Mouse (Mus musculus): Measurements from ENCODE around the gene Msi2. TPM values are rescaled to one million over a fixed set of nuclear protein-coding genes. Genes with fewer than 3 reads are reported as not detected.

The Msi2 gene
- total RNA-seq, 2 experiments from 2014 or later: 116 to 123 TPM

DNA sequence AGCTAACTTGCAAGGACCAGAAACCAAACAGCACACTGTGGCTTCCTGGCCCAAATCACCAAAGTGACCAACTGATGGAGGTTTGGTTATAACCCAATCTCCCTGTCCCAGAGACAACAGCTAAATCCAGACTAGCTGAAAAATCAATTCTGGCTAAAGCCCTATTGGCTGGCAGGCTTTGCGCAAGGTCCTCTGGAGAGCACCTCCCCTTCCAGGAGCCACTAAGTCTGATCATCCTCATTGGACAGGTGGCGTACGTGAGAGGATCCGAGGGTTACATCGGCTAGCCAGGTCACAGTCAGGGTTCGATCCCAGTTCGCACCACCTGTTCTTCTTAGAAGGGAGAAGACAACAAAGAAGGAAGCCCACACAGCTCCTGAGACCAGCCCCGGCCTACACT is 29.7 kb downstream of the Msi2 start:
- DNase-seq (ENCODE audit: low spot score in 2 of 2): no peak
- intact Hi-C loops (cut with DNase I): no loop called here

DNA sequence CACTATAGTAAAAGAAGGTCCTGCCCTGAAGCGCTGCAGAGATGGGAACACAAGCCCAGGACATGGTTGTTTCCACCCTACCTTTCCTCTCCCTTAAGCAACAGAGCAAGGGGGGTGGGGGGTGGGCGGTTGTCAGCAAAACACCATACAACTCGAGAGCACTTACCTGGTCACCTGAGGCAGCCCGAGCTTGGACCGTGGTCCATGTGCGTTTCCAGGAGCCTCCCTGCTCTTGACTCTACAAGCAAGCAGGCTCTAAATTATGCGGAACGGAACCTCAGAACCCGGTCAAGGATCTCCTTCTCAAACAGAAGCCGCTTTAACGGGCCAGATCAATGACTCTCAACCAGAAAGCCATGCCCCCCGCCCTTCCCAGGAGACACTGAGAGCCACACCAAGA is 30.6 kb downstream of the Msi2 start:
- no peak for DNase-seq (ENCODE audit: low spot score in 2 of 2)
- intact Hi-C loops (cut with DNase I): no loop called here

DNA sequence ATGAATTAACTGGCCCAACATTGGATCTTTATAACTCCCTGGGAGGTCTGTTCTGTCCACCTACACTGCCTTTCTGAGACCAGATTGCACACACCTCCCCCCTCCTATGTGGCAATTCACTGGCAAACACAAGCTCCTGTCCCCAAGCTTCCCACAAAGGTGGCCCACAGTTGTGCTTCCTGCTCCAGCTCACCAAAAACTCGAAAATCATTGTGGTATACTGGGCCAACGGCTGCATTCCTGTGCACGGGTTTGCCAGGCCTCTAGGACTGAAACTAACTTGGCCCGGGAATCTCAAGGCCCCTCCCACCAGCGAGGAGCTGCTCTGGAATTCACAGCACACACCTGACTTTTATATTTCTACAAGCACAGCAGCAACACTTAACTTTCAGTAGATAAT is 31.3 kb downstream of the Msi2 start:
- no peak for DNase-seq (ENCODE audit: low spot score in 2 of 2)
- intact Hi-C loops (cut with DNase I): no loop called here

DNA sequence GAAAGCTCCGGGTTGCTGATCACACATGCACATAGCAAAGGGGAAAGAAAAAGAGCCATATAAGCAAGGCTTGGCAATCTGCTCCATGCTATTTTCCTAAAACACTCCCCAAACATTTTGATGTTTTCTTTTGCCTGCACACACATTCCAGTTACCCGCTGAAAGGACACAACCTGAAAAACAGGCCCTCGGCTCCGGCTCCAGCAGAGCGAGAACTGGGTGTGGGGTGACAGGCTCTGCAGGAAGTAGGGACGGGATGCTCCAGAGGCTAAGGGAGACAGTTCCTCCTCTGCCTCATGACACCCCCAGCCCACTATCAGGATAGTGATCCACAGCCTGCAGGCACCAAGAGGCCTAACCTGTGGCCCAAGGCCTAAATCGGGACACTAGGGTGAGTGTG is 32.3 kb downstream of the Msi2 start:
- intact Hi-C loops (cut with DNase I): no loop called here
- DNase-seq (ENCODE audit: low spot score in 2 of 2): no peak

DNA sequence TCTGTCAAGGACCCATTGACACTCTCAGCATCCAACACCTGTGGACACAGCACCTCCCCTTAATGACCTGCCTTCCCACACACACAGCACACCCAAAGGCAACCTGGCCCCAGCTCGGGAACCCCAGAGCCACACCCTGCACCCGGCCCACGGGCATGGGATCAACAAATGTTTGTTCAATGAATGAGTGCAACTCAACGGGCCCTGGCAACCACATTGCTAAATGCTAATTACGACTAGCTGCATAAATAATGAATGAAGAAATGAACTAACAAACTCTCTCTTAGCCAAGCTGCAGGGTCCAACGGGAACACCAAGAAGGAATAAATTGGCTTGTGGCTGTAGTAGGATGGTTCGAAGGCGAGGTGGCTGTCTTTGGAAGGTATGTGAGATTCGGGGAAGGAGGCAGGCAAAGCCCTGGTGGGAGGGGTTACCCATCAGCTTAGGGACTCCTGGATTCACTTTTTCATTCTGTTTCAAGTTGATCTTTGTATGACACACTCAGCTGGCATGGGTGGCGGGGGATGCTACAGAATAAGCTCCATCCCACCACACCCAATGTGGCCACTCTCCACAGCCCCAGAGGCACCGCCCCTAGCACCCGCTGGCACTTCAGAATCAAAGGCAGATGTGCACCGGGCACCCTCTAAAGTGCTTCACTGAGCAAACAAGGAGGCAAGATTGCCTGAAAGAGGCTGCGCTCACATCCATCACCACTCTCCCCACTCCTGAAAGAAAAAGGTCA is 35.1 kb downstream of the Msi2 start:
- intact Hi-C loops (cut with DNase I): no loop called here
- DNase-seq (ENCODE audit: low spot score in 2 of 2): peak in 1 of 2 experiments; percentile 31

DNA sequence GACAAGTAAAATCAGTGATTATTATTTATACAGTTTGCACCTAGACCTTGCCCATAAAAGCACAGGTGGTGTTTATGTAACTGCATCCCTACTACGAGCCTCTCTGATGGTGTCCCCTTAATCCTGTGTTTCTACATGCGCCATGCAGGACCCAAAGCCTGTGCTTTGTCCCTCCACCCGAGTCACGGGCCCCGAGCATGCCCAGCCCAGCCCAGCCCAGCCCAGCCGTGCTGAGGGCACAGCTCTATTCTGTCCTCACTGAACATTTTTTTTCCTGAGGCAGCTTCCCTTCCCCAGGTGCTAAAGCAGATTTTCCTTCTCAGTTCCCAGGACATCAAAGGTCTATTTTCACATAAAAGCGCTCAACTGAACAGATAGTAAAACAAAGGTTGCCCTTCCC is 41.0 kb downstream of the Msi2 start:
- intact Hi-C loops (cut with DNase I): no loop called here
- no peak for DNase-seq (ENCODE audit: low spot score in 2 of 2)

DNA sequence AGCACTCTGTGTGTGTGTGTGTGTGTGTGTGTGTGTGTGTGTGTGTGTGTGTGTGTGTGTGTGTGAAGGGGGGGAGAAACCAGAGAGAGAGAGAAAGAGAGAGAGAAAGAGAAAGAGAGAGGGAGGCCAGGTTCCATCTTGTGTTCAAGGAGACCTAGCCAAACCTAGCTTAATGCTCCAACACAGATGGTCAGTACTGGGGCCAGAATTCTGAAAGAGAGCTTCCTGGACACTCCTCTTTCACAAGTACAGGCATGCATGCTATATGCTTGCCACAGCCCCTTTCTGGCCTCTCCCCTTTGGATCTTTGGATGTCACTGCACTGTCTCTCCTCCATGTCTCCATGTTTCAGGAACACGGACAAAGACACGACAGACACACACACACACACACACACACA is 41.7 kb downstream of the Msi2 start:
- intact Hi-C loops (cut with DNase I): no loop called here
- no peak for DNase-seq (ENCODE audit: low spot score in 2 of 2)

DNA sequence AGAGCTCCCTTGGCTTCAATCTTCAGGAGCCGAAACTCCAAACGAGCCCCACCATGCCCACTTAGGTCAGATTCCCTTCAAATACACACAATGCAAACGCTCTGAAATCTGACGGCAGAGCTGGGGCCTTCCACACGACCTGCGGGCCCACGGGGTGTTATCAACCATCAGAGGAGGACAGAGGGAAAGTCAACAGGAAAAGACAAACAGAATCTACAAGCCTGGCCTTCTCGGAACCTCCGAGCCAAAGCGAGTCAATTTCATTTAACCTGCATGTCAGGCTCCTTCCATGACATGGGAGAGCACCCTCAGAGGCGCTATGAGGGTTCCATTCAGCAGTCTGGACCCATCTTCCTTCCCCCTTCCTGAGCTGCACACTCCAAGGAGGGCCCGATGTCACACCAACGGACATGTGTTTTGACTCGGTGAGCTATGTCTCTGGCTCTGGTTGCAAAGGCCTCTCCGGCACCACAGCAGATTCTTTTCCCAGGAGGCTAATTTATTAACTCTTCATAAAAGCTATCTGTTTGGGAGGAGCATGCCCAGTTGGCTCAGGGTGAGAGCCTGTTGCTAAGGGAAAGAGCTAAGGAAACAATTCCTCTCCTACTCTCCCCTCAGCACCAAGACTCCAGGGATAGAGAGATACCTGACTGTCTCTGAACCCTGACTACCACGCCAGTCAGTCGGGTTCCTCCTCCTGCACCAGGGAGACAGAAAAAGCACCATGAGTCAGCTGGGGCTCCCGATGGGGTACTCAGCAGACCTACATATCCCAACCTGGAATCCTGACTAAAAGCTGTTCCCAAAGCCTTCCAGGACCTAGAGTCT is 42.6 kb downstream of the Msi2 start:
- intact Hi-C loops (cut with DNase I): no loop called here
- DNase-seq (ENCODE audit: low spot score in 2 of 2): no peak

DNA sequence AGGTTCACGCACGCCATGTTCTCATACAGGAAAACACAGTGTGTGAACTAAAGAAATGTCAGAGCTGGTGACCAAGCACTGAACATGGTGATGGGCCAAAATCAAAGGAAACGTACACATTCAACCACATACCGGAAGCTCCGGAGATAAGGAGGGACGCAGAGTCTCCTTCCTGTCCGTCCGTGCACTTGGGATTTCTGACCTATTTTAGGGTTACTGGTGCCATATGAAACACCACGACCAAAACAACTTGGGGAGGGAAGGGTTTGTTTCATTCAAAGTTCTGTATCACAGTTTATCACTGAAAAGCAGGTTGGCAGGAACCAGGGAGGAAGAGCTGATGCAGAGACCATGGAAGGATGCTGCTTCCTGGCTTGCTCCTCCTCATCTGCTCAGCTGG is 44.2 kb downstream of the Msi2 start:
- no peak for DNase-seq (ENCODE audit: low spot score in 2 of 2)
- intact Hi-C loops (cut with DNase I): no loop called here

DNA sequence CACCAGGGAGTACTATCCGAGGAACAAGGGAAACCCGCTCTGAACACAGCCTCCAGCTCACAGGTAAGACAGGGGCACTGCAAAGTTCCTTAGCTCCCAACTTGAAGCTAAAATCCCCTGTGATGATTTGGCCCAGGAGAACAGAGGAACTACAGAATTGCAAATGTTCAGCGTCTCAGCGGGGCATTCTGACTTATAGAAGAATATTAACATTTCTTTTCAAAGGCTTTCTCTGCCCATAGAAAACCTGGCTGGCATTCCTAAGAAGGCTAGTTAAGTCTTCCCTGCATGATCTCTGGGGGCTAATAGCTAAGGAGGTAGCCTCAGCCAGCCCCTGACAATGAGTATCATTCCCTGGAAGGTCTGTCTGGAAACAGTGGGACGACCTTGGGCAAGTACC is 47.4 kb downstream of the Msi2 start:
- intact Hi-C loops (cut with DNase I): no loop called here
- DNase-seq (ENCODE audit: low spot score in 2 of 2): no peak

DNA sequence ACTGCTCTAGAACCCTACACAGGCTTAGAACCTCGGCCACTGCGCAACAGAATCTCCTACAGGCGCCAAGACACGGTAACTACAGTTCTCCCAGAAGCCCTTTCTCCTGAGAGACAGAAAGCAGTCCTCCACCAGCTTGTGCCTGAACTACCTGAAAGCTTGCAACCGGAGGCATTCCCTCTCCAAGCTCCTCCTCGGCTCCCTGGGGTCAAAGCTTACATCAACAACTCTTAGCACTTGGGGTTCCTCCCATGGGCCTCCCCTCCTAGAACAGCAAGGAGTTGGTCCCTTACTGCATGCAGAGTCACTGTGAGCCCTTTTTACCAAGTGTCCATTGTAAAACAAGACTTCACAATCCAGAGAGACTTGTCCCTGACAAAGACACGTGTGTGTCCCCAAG is 49.2 kb downstream of the Msi2 start:
- intact Hi-C loops (cut with DNase I): no loop called here
- DNase-seq (ENCODE audit: low spot score in 2 of 2): no peak

DNA sequence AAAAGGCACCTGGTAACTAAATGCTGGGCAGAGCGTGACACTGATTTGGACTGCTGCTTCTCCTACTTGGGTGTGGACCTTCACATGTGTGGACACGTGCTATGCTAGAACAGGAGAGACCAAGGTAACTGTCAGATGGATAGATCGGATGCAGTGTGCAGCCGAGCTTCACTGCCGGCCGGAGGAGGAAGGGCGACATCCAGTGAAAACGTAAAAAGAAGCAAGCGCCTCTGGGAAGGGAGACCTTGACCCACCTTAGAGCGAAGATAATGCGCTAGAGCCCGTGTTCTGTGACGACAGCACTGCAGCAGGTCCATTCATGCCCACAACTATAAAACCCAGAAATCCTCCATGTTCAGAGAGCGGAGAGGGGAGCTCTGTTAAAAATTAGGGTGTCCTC is 50.0 kb downstream of the Msi2 start:
- DNase-seq (ENCODE audit: low spot score in 2 of 2): no peak
- intact Hi-C loops (cut with DNase I): no loop called here

DNA sequence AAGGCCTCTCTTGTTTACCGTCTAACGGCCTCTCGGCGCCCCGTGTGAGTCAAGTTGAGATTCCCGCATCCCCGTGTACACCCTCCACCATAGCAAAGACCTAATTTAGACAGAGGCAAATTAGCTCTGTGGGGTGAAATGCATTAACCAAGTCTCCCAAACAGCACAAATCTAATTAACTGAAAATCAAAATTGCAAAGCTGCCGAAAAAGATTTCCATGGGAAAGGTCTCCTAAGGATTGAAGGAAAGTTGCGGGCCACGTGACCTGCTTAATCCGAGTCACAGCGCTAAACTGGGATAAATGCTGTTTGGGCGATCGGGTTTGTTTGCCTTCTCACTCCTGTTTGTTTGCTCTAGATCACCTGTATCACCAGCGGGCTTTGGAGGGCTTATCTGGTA is 52.5 kb downstream of the Msi2 start:
- intact Hi-C loops (cut with DNase I): no loop called here
- DNase-seq (ENCODE audit: low spot score in 2 of 2): no peak

DNA sequence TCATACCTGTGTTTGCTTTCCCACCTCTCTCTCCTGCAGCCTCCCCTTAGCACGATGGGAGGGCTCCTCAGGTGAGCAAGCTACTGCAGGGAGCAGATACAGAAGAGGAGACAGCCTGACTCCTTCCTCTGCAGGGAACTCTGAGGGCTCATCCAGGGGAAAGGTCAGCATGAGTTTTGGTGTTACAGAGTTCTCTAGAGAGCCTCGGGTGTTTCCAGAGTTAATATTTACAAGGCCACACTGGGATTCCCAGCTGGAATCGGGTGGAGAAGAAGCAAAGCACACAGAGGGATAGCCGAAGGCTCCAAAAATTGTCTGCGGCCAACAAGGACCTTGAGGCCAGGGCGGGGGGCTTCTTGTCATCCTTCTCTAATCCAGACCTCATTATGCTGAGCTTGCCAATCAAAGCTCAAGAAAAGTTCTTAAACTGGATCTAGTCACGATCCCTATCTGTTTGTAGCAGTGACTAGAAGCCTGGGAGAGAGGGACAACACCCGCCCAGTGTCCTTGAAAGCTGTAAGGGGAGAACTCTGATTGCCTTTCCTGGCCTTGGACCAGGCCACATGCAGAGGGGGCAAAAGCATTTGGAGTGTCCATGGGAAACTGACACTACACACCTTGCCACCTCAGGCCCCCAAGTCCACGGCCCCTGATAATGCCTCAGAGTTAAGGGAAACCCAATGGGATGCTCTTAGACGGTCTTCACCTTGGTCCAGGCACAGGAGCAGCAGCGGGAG is 56.7 kb downstream of the Msi2 start:
- DNase-seq (ENCODE audit: low spot score in 2 of 2): no peak
- intact Hi-C loops (cut with DNase I): no loop called here

DNA sequence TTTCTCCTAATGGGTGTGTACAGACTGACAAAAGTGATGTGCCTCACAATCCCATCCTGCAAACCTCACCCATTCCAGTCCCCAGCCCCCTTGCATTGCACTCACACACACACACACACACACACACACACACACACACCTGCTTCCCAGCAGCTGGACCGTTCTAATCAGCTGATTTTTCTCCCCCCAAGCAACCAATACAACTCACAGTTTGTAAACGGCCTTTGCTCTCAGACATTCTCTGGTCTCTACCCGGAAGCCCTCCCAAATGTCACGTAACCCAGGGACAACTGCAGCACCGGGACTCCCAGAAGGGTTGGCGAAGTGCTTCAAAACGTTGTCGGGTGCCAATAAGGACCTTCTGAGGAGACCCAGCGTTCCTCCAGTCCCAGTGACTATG is 57.9 kb downstream of the Msi2 start:
- no peak for DNase-seq (ENCODE audit: low spot score in 2 of 2)
- intact Hi-C loops (cut with DNase I): no loop called here

DNA sequence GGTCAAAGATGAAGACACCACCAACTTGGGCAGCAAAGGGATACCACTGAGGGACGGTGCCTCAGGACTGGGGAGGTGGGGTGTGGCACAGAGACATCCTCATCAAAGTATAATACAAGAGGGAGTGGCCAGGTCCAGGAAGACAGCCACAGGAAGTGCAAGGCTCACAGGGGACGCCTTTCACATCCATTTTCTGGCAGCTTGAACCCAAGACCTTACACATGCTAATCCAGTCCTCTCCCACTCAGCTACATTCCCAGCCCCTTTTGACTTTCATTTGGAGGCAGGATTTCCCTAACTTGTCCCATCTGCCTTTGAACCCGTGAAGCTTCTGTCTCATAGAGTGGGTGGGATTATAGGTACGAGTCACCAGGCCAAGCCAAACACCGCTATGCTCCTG is 59.4 kb downstream of the Msi2 start:
- DNase-seq (ENCODE audit: low spot score in 2 of 2): no peak
- intact Hi-C loops (cut with DNase I): no loop called here

DNA sequence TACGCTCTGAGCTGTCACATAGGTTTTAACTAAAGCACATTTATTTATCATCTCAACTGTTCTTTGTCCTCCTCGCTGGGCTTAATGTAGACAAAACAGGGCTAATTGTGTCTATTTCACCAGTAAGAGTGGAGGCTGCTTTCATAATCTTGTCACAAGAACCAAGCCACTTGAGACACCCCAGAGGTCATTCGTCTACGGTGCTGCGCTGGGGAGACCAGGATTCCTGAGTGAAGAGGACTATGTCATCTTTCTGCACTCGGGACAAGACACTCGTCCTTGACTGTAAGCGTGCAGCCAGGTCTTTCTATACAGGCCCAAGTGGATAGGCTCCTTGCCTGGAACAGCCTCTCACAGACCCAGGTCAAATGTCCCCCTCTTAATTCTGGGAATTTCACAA is 62.5 kb downstream of the Msi2 start:
- DNase-seq (ENCODE audit: low spot score in 2 of 2): no peak
- intact Hi-C loops (cut with DNase I): no loop called here

DNA sequence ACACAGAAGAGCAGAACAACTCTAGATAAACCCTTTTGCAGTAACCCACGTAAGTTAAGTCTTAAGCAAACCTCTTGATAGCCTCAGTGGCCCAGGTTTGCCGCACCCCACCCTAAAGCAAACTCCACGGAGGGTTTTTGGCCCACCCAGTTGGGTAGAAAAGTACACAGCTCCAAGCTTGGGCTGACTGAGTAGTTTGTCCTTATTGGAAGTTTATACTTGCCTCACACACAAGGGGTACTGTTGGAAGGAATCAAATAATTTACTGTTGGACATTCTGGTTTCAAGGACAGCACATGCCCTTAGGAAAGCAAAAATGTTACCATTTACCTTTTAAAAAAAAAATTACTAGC is 63.1 kb downstream of the Msi2 start:
- intact Hi-C loops (cut with DNase I): no loop called here
- DNase-seq (ENCODE audit: low spot score in 2 of 2): no peak

DNA sequence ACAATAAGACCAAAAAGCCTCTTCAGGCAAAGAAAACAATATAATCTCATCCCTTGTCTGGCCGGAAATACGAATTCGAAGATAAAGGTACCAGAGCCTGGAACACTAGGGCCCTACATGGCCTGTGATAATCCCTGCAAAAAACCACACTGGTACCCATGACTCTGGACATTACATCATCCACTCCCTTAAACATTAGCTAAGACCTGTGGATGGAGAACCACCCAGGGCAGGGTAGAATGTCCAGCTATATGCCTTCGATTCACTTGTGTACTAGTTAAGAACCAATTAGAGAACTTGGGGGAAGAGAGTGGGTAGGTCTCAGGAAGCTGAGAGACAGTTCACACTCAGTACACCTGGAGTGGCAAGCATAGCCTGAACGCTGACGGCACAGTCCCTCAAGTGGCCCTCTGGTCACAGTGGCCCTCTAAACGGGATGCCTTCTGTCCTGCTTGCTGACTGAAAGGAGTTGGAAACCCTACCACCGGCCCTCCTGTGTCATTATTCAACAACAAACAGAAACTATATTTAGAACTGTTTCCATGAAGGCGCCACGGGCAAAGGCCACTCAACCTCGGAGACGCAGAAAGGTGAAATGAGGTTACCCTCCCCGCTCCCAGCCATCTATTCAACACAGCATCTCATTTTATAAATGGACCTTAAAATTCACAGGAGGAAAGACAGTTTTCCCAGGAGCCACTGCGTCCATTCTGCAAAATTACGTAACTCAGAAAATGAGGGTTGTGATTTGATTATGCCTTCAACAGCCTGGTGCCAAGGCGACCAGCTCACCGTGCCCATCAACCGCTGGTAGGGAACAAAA is 63.7 kb downstream of the Msi2 start:
- peak in 1 of 2 experiments; percentile 35 for DNase-seq (ENCODE audit: low spot score in 2 of 2)
- intact Hi-C loops (cut with DNase I): no loop called here

DNA sequence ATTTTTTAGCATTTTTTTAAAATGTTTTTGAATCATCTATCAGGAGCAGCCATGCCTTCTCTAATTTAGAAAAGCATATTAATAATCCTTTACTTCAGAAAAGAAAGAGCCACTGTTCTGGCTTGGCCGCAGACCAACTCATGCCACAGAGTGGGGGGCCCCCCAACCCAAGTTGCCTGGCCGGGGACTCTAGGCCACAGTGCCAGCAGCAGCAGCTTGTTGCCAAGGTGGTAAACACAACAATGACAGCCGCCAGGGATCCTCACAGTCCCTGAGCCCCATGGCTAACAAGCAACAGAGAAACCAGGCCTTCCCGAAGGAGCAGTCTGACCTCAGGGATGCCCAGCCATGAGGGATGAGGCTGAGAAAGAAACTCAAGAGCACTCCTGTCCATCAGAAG is 68.0 kb downstream of the Msi2 start:
- intact Hi-C loops (cut with DNase I): no loop called here
- peak; percentile 30 to 52 for DNase-seq (ENCODE audit: low spot score in 2 of 2)
